Mouse (Mus musculus) ovary, adult 10 weeks (tissue): Measurements from ENCODE around the gene Nsg2. TPM values are rescaled to one million over a fixed set of nuclear protein-coding genes. Genes with fewer than 3 reads are reported as not detected.

Experiments
- polyA plus RNA-seq: library from polyadenylated mRNA; stranded (reverse); fragments of 350-450 nt; fragmentation: Illumina TruSeq; extraction: RNeasy Lipid Tissue Mini Kit (QIAGEN cat#74804); gene quantifications from one replicate; pipeline ENCODE4 v1.2.3, GENCODE M21; 2014

The Nsg2 gene
- 1.1 TPM for polyA plus RNA-seq

GRCm38 (mm10) chr11:32000281-32000680 is at the start of gene Nsg2:
Nsg2 (plus strand) TSS chr11:32000463.

DNA sequence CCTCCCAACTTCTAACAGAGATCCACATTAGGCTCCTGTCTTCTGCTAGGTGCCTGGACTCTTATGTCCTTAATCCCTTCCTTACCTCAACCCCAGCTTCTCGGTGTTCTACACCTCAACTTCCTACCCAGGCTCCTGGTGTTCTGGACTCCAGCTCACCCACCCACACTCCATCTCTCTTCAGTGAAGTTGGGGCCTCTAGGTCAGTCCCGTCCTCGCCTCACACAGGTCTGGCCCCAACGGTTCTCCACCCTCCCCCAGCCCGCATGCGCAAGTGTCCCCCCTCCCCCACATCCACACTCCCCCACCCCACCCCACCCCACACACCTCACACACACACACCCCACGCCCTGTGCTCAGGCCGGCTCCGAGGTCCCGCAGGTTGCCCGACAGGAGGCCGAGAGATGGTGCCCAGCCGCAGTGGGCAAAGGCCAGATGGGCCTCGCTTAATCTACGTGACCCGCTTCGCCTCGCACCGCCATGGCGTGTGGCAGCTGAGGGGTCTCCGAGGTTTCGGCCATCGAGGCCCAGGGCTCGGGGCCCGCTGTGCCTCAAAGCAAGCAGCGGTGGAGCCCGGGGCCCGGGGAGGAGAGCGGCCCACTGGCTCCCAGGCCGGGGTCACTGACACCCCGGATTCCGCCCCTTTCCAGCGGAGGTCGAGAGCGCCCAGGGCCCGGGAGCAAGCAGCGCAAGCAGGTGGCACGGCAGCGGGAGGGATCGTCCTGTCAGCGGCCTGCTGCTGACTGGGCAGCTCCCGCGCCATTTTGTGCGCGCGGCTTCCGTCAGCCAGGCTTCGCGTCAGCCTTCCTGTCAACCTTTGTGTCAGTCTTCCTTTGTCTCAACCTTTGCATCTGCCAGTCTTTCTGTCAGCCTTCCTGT is 34.8 kb upstream of the Nsg2 start, which contains the start of gene 4930524B15Rik:
Gene 4930524B15Rik, plus strand, starts transcription at position 337 of the 879 bp plus-strand sequence.

Other genes with a start within 250 kb of the Nsg2 start
- 68.7 TPM for gene Cpeb4, start 128.3 kb upstream of the Nsg2 start, polyA plus RNA-seq
- not detected for gene 4930524B15Rik, start 34.9 kb upstream of the Nsg2 start, polyA plus RNA-seq
- gene Il9r, start 199.8 kb downstream of the Nsg2 start, polyA plus RNA-seq, result 0.17 TPM
- gene Snrnp25, start 205.0 kb downstream of the Nsg2 start, polyA plus RNA-seq, result 1.9 TPM
- 0.09 TPM for gene Rhbdf1, start 221.8 kb downstream of the Nsg2 start, polyA plus RNA-seq
- gene Mpg, start 226.0 kb downstream of the Nsg2 start, polyA plus RNA-seq, result 5.3 TPM